Mouse (Mus musculus) CD4-positive, CD25-positive, alpha-beta regulatory T cell, adult 4 months (primary cell): ENCODE data around the gene Mgmt. TPM values are rescaled to one million over a fixed set of nuclear protein-coding genes. Genes with fewer than 3 reads are reported as not detected.

Experiments
- ATAC-seq: one replicate; pipeline ENCODE4 v1.8.0; 2017
- polyA plus RNA-seq, 2 experiments: library from polyadenylated mRNA; unstranded; fragments of 100-300 nt; shearing (Covaris generic); gene quantifications; one replicate each; pipeline ENCODE4 v1.2.1; 2017

Mgmt gene
- polyA plus RNA-seq = 1 to 10 TPM; 7.3 to 9.6 TPM

GRCm38 (mm10) chr7:136894106-136894986, at the start of gene Mgmt:
Mgmt (plus strand) TSS chr7:136894614.
- peak; percentile 99 for ATAC-seq

- no peak for ATAC-seq
Observed at GRCm38 (mm10) chr7:136844835-136845234, 49.6 kb upstream of the Mgmt start.

DNA sequence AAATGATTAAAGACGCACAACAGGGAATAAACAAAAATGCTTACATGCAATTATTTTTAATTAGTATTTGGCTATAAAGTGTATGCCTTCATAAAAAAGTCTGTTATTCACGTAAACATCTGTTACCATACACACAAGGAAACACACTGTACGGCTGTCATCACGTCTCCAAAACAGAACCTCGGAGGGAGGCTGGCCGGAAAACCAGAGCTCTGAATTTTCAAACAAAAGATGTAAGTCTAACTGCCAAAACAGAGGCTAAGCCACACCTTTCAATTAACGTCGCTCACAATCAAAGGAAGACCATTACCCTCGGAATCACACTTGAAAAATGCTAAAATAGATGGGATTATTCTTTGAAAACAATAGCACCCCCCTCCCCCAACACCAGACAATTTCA, 49.1 kb upstream of the Mgmt start:
- ATAC-seq = no peak

GRCm38 (mm10) chr7:136846086-136846620, 48.3 kb upstream of the Mgmt start:
- ATAC-seq = no peak

DNA sequence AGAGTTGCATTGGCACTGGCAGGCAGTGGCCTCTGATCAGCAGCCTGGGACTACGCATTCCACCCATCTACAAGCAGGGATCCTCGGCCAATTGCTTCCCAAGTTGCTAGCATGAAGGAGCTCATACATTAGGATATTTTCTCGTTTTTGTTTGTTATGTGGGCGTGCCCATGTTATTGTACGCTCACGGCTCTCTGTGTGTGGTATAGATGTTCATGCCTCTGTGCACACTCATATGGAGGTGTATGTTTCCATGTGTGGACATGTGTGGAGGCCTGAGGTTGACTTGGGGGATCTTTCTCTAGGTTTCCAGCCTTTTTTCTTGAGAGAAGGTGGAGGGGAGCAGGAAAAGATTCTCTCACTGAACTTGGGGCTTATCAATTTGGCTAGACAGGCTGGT, 46.8 kb upstream of the Mgmt start:
- ATAC-seq = no peak

DNA sequence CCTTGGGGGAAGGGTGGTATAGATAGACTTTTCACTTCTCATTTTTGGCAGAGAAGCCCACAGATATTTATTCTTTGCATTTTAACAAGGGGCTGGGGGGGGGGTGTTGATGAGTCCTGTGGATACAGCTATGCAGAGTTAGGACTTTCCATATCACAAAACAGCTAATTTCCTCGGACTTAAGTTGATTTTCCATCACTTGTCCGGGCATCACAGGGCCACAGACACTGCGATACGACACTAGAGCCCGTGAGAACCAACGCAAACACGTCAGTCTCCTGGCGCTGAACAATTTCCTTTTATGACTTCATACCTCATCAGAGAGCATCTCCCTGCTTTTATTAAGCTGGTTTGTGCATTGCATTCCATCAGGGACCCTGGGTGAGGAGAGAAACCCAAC, 45.7 kb upstream of the Mgmt start:
- no peak for ATAC-seq

DNA sequence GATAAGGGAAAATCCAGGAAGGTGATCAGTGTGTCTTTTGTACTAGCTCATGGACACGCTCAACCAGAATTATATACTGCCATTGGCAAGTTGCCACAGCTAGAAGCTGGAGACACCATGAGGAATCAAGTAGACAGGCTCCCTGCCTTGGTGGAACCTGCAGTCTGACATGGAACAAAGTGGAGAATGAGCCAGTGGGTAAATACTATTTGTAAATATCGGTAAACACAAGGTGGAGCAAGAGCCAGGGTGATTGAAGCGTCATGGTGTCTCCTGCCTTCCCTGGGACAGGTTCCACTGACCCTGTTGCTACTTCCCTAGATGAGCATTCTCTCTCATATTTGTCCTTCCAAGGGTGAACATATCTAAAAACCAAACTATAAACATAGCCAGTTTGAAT, 44.6 kb upstream of the Mgmt start:
- ATAC-seq = no peak

DNA sequence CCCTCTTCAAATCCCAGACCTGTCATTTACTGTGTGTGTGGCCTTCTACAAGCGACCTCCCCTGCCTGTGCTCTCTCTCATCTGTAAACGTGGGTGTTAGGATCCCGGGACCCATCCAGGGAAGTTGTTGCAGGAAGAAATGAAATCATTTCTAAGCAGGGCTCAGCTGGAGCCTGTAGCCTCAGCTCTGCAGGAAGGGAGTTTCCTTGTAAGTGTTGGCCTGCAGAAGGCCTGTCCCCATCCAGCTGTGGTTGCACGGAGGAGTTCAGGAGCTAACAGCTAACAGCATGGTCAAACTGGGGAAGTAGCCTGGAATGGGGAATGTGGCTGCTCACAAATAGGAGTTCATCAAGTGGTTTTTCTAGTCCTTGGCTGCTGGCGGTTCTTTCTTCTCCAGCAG, 44.1 kb upstream of the Mgmt start:
- no peak for ATAC-seq

GRCm38 (mm10) chr7:136851946-136852345, 42.5 kb upstream of the Mgmt start:
- no peak for ATAC-seq

- ATAC-seq = no peak
Observed at GRCm38 (mm10) chr7:136852721-136853120, 41.7 kb upstream of the Mgmt start.

DNA sequence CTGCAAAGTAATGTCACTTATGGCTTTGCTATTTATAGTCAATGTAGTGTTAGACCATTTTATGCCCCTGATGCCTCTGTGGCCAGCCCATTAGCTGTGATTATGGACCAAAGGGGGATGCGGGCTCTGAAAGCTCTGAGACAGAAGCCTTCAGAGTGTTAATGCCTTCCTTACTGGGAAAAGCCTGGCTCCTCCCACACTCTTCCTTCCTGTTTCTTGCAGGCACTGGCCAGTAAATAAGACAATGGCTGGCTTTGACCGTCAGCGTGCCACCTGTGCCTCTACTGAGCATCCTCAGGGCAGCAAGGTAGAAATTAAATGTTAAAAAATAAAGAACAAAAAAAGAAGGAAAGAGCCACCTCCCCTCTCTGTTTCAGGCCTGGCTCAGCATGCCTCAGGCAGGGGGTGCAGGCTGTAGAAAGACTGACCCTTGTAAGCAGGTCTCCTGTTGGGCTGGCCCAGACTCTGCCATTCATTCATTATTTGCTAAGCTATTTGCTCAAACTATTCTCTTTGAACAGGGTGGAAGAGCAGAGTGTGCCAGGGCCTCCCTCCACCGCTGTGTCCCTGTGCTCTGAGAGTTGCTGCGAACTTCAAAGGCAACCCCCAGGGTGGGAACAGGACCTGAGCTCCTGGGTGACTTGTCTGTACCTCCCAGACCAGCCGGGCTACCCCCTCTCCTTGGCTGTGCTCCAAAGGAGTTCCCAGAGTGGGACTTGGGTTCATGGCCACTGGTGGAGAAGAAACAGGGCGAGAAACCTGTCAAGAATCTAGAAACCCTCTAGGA, 29.5 kb upstream of the Mgmt start:
- no peak for ATAC-seq

DNA sequence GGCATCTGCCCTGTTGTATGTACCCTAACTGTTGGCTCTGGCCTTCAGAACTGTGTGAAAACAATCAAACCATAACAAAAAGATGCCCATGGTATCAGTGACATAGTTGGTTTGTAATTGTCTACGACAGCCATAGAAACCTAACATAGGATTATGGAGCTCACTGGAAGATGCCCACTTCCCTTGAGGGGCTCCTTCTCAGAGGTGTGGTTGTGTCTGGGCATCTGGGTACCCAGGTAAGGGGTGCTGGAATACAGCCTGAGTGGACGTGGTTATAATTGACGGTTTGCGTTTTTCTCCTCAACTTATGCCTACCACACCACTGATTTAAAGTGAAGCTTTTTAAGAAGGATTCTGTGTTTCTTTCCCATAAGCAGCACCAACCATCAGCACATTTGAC, 28.5 kb upstream of the Mgmt start:
- no peak for ATAC-seq

- no peak for ATAC-seq
Observed at GRCm38 (mm10) chr7:136866535-136866934, 27.9 kb upstream of the Mgmt start.

DNA sequence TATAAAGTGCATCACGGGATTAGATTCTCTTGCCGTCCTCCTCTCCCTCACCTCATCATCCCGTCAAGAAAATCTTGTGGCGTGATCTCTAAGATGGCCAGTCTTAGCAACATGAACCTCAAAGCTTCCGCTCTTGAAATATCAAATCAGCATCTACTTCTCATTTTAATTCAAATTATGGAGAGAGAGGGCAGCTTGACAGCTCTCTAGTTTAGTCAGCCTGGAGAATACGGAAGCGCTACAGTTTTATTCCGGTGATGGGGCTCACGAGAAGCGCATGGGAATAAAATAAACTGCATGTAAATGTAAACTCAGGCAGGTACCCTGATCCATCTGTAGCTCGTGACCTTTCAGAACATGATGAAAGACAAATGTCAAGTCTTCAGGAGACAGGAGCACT, 22.9 kb upstream of the Mgmt start:
- ATAC-seq = no peak

- no peak for ATAC-seq
Observed at GRCm38 (mm10) chr7:136872059-136872458, 22.4 kb upstream of the Mgmt start.

DNA sequence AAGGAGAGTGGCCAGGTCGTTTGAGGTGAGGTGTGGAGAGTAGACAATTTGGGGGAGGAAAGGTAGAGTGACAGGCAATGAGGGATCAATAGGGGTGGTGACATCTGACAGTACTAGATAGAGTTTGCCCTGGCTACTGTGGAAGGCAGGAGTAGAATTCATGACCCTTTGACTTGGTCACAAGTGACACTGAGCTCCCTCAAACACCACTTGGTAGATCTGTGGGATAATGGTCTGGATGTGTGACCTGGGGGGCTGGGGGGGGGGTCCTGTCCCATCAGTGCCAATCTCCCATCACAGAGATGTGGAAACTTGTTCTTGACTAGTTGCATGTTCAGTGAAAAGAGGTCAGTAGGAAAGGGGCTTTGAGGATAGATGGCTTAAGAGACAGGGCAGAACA, 20.0 kb upstream of the Mgmt start:
- ATAC-seq = no peak

- no peak for ATAC-seq
Observed at GRCm38 (mm10) chr7:136880386-136880785, 14.0 kb upstream of the Mgmt start.

DNA sequence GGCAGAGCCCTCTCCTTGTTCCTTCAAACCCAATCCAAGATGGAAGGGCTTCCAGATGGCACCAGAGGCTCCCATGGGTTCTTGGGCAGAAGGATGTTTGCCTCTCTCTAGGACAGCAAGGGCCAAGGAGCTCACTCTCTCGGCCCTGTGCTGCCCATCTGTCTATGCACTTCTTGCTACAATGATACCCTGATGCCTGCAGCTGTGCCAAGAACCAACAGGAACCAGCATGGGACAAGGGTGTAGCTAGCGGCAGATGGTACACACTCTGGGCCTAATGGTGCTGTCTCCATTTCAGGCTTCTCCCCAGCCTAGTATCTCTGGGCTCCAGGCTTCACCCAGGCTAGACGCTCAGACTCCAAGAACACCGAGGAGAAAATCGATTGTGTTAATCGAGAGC, 6.3 kb upstream of the Mgmt start:
- ATAC-seq = no peak

DNA sequence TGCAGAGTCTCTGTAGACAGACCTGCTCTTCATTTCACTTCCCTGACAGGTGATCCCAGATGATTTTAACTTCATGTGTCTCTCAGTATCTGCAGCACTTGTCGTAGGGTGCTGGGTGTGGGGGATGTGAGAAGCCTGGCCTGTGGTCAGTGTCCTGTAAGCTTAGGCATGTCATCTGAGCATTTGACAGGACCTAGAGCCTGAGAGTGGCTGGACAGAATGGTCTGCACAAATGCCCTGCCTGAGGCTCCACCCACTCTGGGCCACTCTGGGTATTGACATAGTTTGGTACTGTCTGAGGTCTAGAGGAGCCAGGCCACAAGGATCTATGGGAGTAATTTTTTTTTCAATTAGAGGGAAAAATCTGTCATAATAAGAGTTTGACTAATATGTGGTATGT, 942 bp downstream of the Mgmt start:
- ATAC-seq = no peak

- ATAC-seq = no peak
Observed at GRCm38 (mm10) chr7:136895851-136896250, 1.4 kb downstream of the Mgmt start.

DNA sequence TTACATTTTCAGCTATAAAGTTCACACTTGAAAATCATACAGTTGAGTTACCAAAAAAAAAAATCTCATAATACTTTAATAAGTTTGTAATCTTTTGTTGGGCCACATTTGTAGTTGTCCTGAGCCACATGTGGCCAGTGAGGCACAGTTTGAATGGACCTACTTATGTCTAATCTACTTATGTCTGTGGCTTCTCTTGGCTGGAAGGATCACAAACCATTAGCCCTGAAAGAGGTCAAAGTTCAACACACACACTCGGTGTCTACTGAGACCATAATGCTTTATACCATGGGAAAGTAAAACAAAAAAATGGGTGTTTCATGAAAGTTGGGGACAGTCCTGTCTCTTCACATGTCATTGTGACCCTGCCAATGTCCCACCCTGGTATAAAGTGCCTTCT, 3.1 kb downstream of the Mgmt start:
- no peak for ATAC-seq

- ATAC-seq = no peak
Observed at GRCm38 (mm10) chr7:136898005-136898404, 3.6 kb downstream of the Mgmt start.

DNA sequence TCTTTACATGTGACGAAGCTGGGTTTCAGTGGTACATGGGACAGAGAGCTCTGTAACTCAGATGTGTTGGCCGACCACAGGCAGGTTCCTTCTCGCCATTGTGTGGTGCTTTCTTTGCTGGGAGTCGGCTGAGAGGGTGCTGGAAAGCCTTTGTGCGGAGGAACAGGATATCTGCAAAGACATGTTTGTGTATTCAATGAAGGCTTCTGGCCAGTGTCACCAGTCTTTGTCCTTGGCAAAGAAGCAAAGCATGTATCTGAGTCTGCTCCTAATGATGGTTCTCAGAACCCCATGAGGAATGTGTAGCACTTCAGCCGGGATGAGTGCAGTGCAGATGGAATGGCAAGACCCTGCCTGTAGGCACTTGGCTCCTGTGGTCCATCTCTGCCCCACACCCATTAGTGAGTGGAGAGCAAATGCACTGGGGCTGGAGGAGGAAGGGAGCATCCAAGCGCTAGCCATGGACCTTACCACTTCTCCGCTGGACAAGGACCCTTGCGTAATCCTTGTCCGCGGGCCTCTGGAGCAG, 14.3 kb downstream of the Mgmt start:
- no peak for ATAC-seq
